8 mouse cellular contexts compared by ENCODE assay signal in genomic region chr11:32450216-32450615, GRCm38 (mm10). TPM values are rescaled to one million over a fixed set of nuclear protein-coding genes. Genes with fewer than 3 reads are reported as not detected.
DNase-seq lines count a peak whose midpoint lies in the region; ATAC-seq and TF ChIP-seq lines count a peak whose summit lies in the region.

No protein-coding gene starts in this region.

- H3K4me3 ChIP-seq in CH12.LX (replicated peaks in 1 of 3; ENCODE audit: low read depth in 2 of 3, low read length in 2 of 3, poor library complexity in 1 of 3), result no peak overlapping the region
- H3K4me3 ChIP-seq in midbrain, postnatal 0 days (ENCODE audit: low read depth, low read length), result no peak overlapping the region

- ATAC-seq in midbrain, postnatal 0 days (ENCODE audit: low FRiP score), result no peak

- in situ Hi-C loops in CH12.LX (cut with MboI; ENCODE audit: low pct_ligation_motif_present, low pct_unique_long_range_greater_than_20kb, low sequenced_read_pairs), result loop anchor here (5.0 kb wide), 2 partner anchors 37 to 142 kb away; no protein-coding TSS in a partner anchor

- WGBS in midbrain, postnatal 0 days, result 0% methylated on average over 1 of the region's 1 CpGs

- no peaks in the 10 kb centered on the region for H3K79me2 ChIP-seq in CH12.LX (replicated peaks; ENCODE audit: control insufficient read depth, extremely low read depth, insufficient read depth, poor library complexity, severe bottlenecking)

- H3K27ac ChIP-seq in CH12.LX (ENCODE audit: insufficient read depth, low read depth), result no peak overlapping the region
- no peak overlapping the region for H3K27ac ChIP-seq in midbrain, postnatal 0 days (ENCODE audit: low read depth, low read length)

- peak; percentile 93 for TF ChIP-seq RAD21 in CH12.LX (IDR thresholded peaks at IDR 0.05; ENCODE audit: low read depth, low read length)

- dilution Hi-C loops in CH12.LX (cut with MboI; ENCODE audit: extremely low pct_ligation_motif_present, extremely low pct_unique_long_range_greater_than_20kb, low sequenced_read_pairs), result no loop called here

- H3K4me1 ChIP-seq in CH12.LX (ENCODE audit: control insufficient read depth in 1 of 2, insufficient read depth in 2 of 2), result peaks cover 0 to 11% of the 10 kb centered on the region in 2 experiments; a peak in 2 of 4 replicates
- H3K4me1 ChIP-seq in midbrain, postnatal 0 days (ENCODE audit: insufficient read depth, low read length), result no peaks in the 10 kb centered on the region

- TF ChIP-seq CTCF in CH12.LX (conservative IDR thresholded peaks at IDR 0.05 in 1 of 2, IDR thresholded peaks at IDR 0.05 in 1 of 2; ENCODE audit: low read depth in 2 of 2, low read length in 2 of 2), result peak; percentile 87 to 95
- TF ChIP-seq CTCF in midbrain, postnatal 0 days (IDR thresholded peaks at IDR 0.05), result peak; percentile 74

- no peaks in the 10 kb centered on the region for H3K36me3 ChIP-seq in CH12.LX (replicated peaks in 1 of 2; ENCODE audit: control insufficient read depth in 1 of 2, insufficient read depth in 1 of 2, low read length in 1 of 2)
- no peaks in the 10 kb centered on the region for H3K36me3 ChIP-seq in midbrain, postnatal 0 days (ENCODE audit: insufficient read depth, low read length)

- DNase-seq in heart, adult 11 months, result peak; percentile 92
- DNase-seq in heart, postnatal 25 days (ENCODE audit: low spot score), result no peak
- peak; percentile 77 for DNase-seq in CH12.LX (ENCODE audit: extremely low read depth)
- DNase-seq in c-Kit-positive CD71-positive TER-119-positive erythroid progenitor cells, embryonic 14.5 days (ENCODE audit: low spot score), result peak; percentile 39
- peak; percentile 45 for DNase-seq in gastrocnemius, postnatal 14 days
- DNase-seq in layer of hippocampus, postnatal 10 days (ENCODE audit: low spot score in 2 of 2), result peak; percentile 34 to 56
- DNase-seq in midbrain, postnatal 0 days (ENCODE audit: low spot score), result peak; percentile 55
- peak; percentile 29 for DNase-seq in testis, postnatal 14 days (ENCODE audit: low spot score)

- TF ChIP-seq EP300 in CH12.LX (IDR thresholded peaks at IDR 0.05; ENCODE audit: low read length), result no peak

- 0 out of 2 replicates have a peak overlapping the region, but pooled peaks have one; percentile 0 for H3K4me2 ChIP-seq in CH12.LX (ENCODE audit: insufficient read depth, low read depth, poor library complexity, severe bottlenecking)
- H3K4me2 ChIP-seq in midbrain, postnatal 0 days (ENCODE audit: low read depth, low read length, poor library complexity, severe bottlenecking), result no peak overlapping the region

- no peak overlapping the region for H3K9ac ChIP-seq in CH12.LX (ENCODE audit: insufficient read depth, low read depth)
- H3K9ac ChIP-seq in midbrain, postnatal 0 days (replicated peaks; ENCODE audit: low read length, poor library complexity, severe bottlenecking), result no peak overlapping the region

- no peaks in the 10 kb centered on the region for H3K9me3 ChIP-seq in CH12.LX (replicated peaks; ENCODE audit: low read length)
- H3K9me3 ChIP-seq in midbrain, postnatal 0 days (ENCODE audit: low read length), result no peaks in the 10 kb centered on the region

- no peak for TF ChIP-seq POLR2A in CH12.LX (IDR thresholded peaks at IDR 0.05; ENCODE audit: low read depth, low read length)

- intact Hi-C loops in heart, postnatal 25 days (cut with DNase I), result loop anchor here (1.0 to 5.0 kb wide), 3 partner anchors 103 to 257 kb away; partner anchors contain the start of gene Sh3pxd2b
- intact Hi-C loops in gastrocnemius, postnatal 14 days (cut with DNase I; ENCODE audit: low total_unique reads), result loop anchor here (5.0 to 10.0 kb wide), 2 partner anchors 75 to 137 kb away; no protein-coding TSS in a partner anchor

- peaks cover 4% of the 10 kb centered on the region for H3K27me3 ChIP-seq in CH12.LX (replicated peaks)
- no peaks in the 10 kb centered on the region for H3K27me3 ChIP-seq in midbrain, postnatal 0 days (ENCODE audit: insufficient read depth, low read length)

TF ChIP-seq in CH12.LX, 34 proteins besides CTCF, POLR2A, EP300 and RAD21:
- TF ChIP-seq ETS1 (conservative IDR thresholded peaks at IDR 0.05; ENCODE audit: low read depth, low read length), result no peak
- TF ChIP-seq PAX5 (IDR thresholded peaks at IDR 0.05; ENCODE audit: low read length), result no peak
- TF ChIP-seq ZMIZ1 (IDR thresholded peaks at IDR 0.05; ENCODE audit: low read depth, low read length), result no peak
- no peak for TF ChIP-seq UBTF (IDR thresholded peaks at IDR 0.05; ENCODE audit: low read depth, low read length)
- TF ChIP-seq CHD1 (IDR thresholded peaks at IDR 0.05; ENCODE audit: low read depth, low read length), result no peak
- no peak for TF ChIP-seq NRF1 (IDR thresholded peaks at IDR 0.05; ENCODE audit: low read depth, low read length)
- no peak for TF ChIP-seq POLR2AphosphoS2 (IDR thresholded peaks at IDR 0.05; ENCODE audit: low read depth, low read length)
- TF ChIP-seq ZC3H11A (IDR thresholded peaks at IDR 0.05; ENCODE audit: low read depth, low read length), result peak; percentile 67
- TF ChIP-seq ELF1 (IDR thresholded peaks at IDR 0.05; ENCODE audit: low read depth, low read length), result no peak
- no peak for TF ChIP-seq MXI1 (IDR thresholded peaks at IDR 0.05; ENCODE audit: low read depth, low read length)
- no peak for TF ChIP-seq ZKSCAN1 (IDR thresholded peaks at IDR 0.05; ENCODE audit: borderline replicate concordance, low read depth, low read length)
- TF ChIP-seq USF1 (IDR thresholded peaks at IDR 0.05; ENCODE audit: low read depth, low read length), result no peak
- no peak for TF ChIP-seq SIN3A (IDR thresholded peaks at IDR 0.05; ENCODE audit: low read length)
- no peak for TF ChIP-seq BHLHE40 (IDR thresholded peaks at IDR 0.05; ENCODE audit: low read depth, low read length)
- TF ChIP-seq CHD2 (IDR thresholded peaks at IDR 0.05; ENCODE audit: low read length), result no peak
- no peak for TF ChIP-seq TBP (conservative IDR thresholded peaks at IDR 0.05; ENCODE audit: low read depth, low read length)
- TF ChIP-seq E2F4 (IDR thresholded peaks at IDR 0.05; ENCODE audit: insufficient replicate concordance, low read depth, low read length), result no peak
- no peak for TF ChIP-seq JUN (IDR thresholded peaks at IDR 0.05; ENCODE audit: insufficient read depth, low read depth, low read length)
- TF ChIP-seq IRF4 (IDR thresholded peaks at IDR 0.05; ENCODE audit: low read depth, low read length), result no peak
- no peak for TF ChIP-seq NELFE (IDR thresholded peaks at IDR 0.05; ENCODE audit: low read depth, low read length)
- TF ChIP-seq ZNF384 (IDR thresholded peaks at IDR 0.05; ENCODE audit: low read depth, low read length), result no peak
- TF ChIP-seq TCF12 (IDR thresholded peaks at IDR 0.05; ENCODE audit: low read depth, low read length), result 0 out of 2 replicates have a peak, but pooled peaks have one; percentile 29
- TF ChIP-seq SMC3 (IDR thresholded peaks at IDR 0.05; ENCODE audit: low read depth, low read length), result peak; percentile 91
- TF ChIP-seq MEF2A (IDR thresholded peaks at IDR 0.05; ENCODE audit: borderline replicate concordance, low read depth, low read length), result no peak
- TF ChIP-seq KAT2A (IDR thresholded peaks at IDR 0.05; ENCODE audit: insufficient replicate concordance, low read length), result no peak
- no peak for TF ChIP-seq MAX (IDR thresholded peaks at IDR 0.05; ENCODE audit: low read length)
- no peak for TF ChIP-seq JUND (conservative IDR thresholded peaks at IDR 0.05; ENCODE audit: low read depth, low read length)
- no peak for TF ChIP-seq MAFK (IDR thresholded peaks at IDR 0.05; ENCODE audit: insufficient replicate concordance, low read length)
- 0 out of 2 replicates have a peak, but pooled peaks have one; percentile 12 for TF ChIP-seq MYC (IDR thresholded peaks at IDR 0.05; ENCODE audit: low read depth, low read length)
- no peak for TF ChIP-seq MAZ (IDR thresholded peaks at IDR 0.05; ENCODE audit: low read depth, low read length)
- no peak for TF ChIP-seq USF2 (conservative IDR thresholded peaks at IDR 0.05; ENCODE audit: low read depth, low read length)
- TF ChIP-seq RCOR1 (conservative IDR thresholded peaks at IDR 0.05; ENCODE audit: low read depth, low read length), result no peak
- no peak for TF ChIP-seq GABPA (IDR thresholded peaks at IDR 0.05; ENCODE audit: insufficient replicate concordance, low read depth, low read length)
- 0 out of 2 replicates have a peak, but pooled peaks have one; percentile 14 for TF ChIP-seq HCFC1 (IDR thresholded peaks at IDR 0.05; ENCODE audit: low read depth, low read length)

RNA-seq across cellular contexts. Expression of gene Ubtd2, which starts 5.0 kb away (rescaled TPM):
- 1 to 10 TPM; 6.3 to 8.9 TPM for total RNA-seq in heart, postnatal 25 days (2021)
- total RNA-seq in CH12.LX (2012; rRNA removed) (10.3 and 13.4 TPM in 2 replicates), CH12.LX (2014; rRNA removed) (17.8 and 21.4 TPM in 2 replicates)
- polyA plus RNA-seq in CH12.LX (2012; ENCODE audit: insufficient read length, low read depth), result 17.4 and 18.2 TPM in 2 replicates
- 10 to 100 TPM; 18.9 to 21.4 TPM for total RNA-seq in gastrocnemius, postnatal 14 days (2021)
- total RNA-seq in layer of hippocampus, postnatal 10 days (2021), result 10 to 100 TPM; 45.3 to 45.5 TPM
- 57.5 and 61.1 TPM in 2 replicates for total RNA-seq in midbrain, postnatal 0 days (2014; rRNA removed)
- polyA plus RNA-seq in midbrain, postnatal 0 days (2015; fragmentation: Nextera tagmentation; extraction: Ambion mirVana), result 28.5 and 32.4 TPM in 2 replicates
